Mouse (Mus musculus) heart, embryonic 15.5 days (tissue): ENCODE measurements around the gene Cfap77. TPM values are rescaled to one million over a fixed set of nuclear protein-coding genes. Genes with fewer than 3 reads are reported as not detected.

Source experiments
- ATAC-seq: fragments of 200-750 bp; cut with Nextera tagmentation; replicated peaks from 2 replicates; pipeline ENCODE4 v1.8.0; 2017; ENCODE audit warnings: low read depth, moderate TSS enrichment; ENCODE audit not compliant: insufficient number of reproducible peaks, insufficient read depth, low FRiP score
- H3K27ac ChIP-seq: fragments of 300-500 bp; sonication (generic); 2 replicates; pipeline ENCODE4 v1.5.1; 2015; ENCODE audit warnings: mild to moderate bottlenecking, inconsistent platforms
- H3K27me3 ChIP-seq: fragments of 300-500 bp; sonication (generic); 2 replicates; pipeline ENCODE4 v1.6.1; 2015; ENCODE audit warnings: inconsistent platforms
- H3K36me3 ChIP-seq: fragments of 300-500 bp; sonication (generic); 2 replicates; pipeline ENCODE4 v1.6.1; 2015; ENCODE audit warnings: mild to moderate bottlenecking, inconsistent platforms
- H3K4me1 ChIP-seq: fragments of 300-500 bp; sonication (generic); replicated peaks from 2 replicates; pipeline ENCODE4 v1.6.1; 2015; ENCODE audit warnings: inconsistent platforms
- H3K4me2 ChIP-seq: fragments of 300-500 bp; sonication (generic); 2 replicates; pipeline ENCODE4 v1.6.1; 2015; ENCODE audit warnings: inconsistent platforms, mild to moderate bottlenecking, moderate library complexity
- H3K4me3 ChIP-seq: fragments of 300-500 bp; sonication (generic); 2 replicates; pipeline ENCODE4 v1.5.1; 2015; ENCODE audit warnings: mild to moderate bottlenecking, inconsistent platforms
- H3K9ac ChIP-seq: fragments of 300-500 bp; sonication (generic); 2 replicates; pipeline ENCODE4 v1.6.1; 2015; ENCODE audit warnings: mild to moderate bottlenecking, inconsistent platforms
- H3K9me3 ChIP-seq: fragments of 300-500 bp; sonication (generic); replicated peaks from 2 replicates; pipeline ENCODE4 v1.6.1; 2016; ENCODE audit warnings: inconsistent platforms
- WGBS: fragments of 180-500 bp; shearing (Covaris S2); methylation state at CpG from one replicate; pipeline ENCODE4 v1.1.7; 2015; ENCODE audit warnings: mixed read lengths; 5-methylcytosine and 5-hydroxymethylcytosine counted together
- polyA plus RNA-seq: library from polyadenylated mRNA; unstranded; fragments of >200 nt; fragmentation: Nextera tagmentation; extraction: Ambion mirVana; gene quantifications from 2 replicates; pipeline ENCODE4 v1.2.1, GENCODE M21; 2015

Gene Cfap77
- polyA plus RNA-seq, 1 experiment from 2014 or later = 0.18 TPM

DNA sequence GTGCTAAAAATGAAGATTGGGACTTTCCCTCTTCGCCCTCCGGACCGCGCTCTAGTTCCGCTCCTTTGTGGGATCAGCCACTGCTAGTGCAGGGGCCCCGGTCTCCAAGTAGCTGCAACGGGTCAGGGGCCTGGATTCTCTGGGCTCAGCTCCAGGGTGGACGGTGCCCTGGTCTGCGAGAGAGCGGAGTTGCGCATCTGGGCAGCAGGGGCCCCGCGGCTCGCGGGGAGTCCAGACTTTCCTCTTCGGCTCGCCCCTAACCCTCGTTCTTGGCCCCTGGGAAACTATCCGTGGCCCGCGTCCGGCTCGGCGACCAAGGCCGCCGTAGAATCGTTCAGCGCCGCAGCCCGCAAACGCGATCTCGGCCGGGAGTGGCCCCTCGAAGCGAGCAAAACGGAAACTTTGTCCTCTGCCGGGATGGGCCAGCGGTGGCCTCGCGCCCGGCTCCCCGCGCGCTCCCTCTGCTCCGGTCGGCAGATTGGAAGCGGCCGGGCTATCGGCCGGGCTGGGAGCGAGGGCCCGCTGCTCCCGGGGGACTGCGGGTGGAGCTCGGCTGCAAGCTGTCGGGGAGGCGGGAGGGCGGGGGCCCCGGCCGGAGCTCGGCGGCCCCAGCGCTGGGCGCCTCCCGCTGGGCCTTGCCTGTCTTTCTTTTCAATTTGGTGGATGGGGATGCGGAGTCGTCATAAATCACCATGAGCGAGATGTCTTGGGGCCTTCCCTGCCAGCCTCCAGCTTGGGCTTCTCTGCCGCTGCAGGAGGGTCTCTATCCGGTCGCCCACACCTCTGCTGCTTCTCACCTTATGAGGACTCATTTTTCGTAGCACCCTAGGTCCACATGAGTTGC is 137.1 kb downstream of the Cfap77 start:
- Histone ChIP-seq H3K27me3 (peaks cover 98% of the 10 kb centered on the region), H3K36me3 (no peaks in the 10 kb centered on the region), H3K9ac (no peak overlapping the region), H3K4me1 (peaks cover 6% of the 10 kb centered on the region), H3K9me3 (no peaks in the 10 kb centered on the region), H3K27ac (no peak overlapping the region), H3K4me3 (peak overlapping the region; percentile 32), H3K4me2 (peak overlapping the region; percentile 41)
- no peak for ATAC-seq
- 1% methylated on average over 73 of the region's 73 CpGs for WGBS

DNA sequence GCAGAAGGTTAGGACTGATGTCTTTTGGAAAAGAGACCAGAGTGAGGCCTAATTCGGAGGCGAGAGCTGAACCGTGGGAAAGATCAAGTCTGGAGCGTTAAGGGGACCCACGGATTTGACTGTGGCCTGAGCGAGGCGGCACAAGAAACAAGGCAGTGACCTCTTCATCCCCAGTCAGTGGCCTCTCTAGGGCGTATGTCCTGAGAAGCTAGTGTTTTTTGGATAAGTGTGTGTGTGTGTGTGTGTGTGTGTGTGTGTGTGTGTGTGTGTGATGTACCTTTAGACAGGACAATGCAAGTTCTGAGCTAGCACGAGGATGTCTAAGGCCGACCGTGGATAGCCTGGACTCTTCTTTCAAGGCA is 137.7 kb downstream of the Cfap77 start:
- no peak overlapping the region for H3K27ac ChIP-seq
- H3K9me3 ChIP-seq = no peaks in the 10 kb centered on the region
- H3K4me2 ChIP-seq = no peak overlapping the region
- H3K4me1 ChIP-seq = peaks cover 6% of the 10 kb centered on the region
- no peak overlapping the region for H3K9ac ChIP-seq
- 9% methylated on average over 11 of the region's 11 CpGs for WGBS
- H3K36me3 ChIP-seq = no peaks in the 10 kb centered on the region
- ATAC-seq = no peak
- H3K27me3 ChIP-seq = peaks cover 98% of the 10 kb centered on the region
- no peak overlapping the region; the same call in 1 of the 2 replicates for H3K4me3 ChIP-seq

DNA sequence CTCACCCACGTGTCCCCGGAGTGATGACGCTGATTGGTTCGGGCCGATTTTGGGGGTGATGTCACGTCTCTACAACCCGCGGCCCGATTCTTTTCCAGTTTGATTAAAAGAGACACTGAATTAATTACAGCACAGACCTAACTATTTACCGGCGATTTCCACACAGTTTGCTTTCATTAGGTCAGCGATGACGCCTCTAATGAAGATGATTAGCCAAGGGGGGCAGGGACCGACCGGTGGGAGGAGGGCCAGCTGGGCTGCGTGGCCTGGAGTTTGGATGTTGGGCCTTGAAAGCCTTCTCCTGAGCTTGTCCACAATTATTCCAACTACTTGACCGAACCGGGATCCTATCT is 138.4 kb downstream of the Cfap77 start, which contains the start of gene Barhl1:
Gene Barhl1 (minus strand): TSS at position 156 of the 353 bp plus-strand sequence.
- H3K4me1 ChIP-seq = peaks cover 10% of the 10 kb centered on the region
- H3K4me2 ChIP-seq = peak within 1 kb of the TSS; percentile 41
- peaks cover 98% of the 10 kb centered on the region for H3K27me3 ChIP-seq
- no peaks in the 10 kb centered on the region for H3K36me3 ChIP-seq
- no peak for ATAC-seq
- WGBS = 3% methylated on average over 18 of the region's 18 CpGs
- no peaks in the 10 kb centered on the region for H3K9me3 ChIP-seq
- H3K9ac ChIP-seq = no peak within 1 kb of the TSS
- H3K4me3 ChIP-seq = peak within 1 kb of the TSS; percentile 32
- H3K27ac ChIP-seq = no peak within 1 kb of the TSS

DNA sequence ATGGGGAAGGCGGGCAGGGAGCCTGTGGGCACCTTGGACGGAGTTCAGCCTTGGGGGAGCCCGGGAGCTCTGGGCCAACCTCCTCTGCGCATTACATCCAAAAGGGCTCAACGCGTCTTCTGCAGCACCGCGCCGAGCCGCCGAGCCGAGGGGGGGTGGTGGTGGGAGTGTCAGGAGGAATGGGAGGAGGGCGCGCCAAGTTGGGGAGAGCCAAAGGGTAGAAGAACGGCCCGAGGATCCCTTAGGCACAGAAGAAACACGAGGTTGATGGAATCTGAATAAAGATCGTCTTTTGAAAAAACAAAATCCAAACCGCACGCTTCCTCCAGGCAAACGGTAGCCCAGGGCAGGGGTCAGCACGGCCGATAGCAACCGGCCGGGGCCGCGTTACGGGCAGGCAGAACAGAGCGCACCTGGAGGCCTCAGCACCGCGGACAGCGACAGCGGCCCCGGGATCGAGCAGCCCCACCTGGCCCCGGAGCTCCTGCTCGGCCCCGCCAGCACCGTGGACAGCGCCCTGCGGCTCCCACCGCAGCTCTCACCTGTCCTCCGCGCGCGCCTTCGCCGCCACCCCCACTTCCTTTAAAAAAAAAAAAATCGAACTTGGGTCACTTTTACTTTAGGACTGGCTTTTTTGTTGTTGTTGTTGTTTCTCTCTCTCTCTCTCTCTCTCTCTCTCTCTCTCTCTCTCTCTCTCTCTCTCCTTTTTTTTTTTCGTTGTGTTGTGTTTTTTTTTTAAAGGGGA is 138.9 kb downstream of the Cfap77 start:
- peak; percentile 75; the same call in 1 of the 2 replicates for ATAC-seq
- no peak overlapping the region for H3K27ac ChIP-seq
- peaks cover 98% of the 10 kb centered on the region for H3K27me3 ChIP-seq
- 0 out of 2 replicates have a peak overlapping the region, but pooled peaks have one; percentile 23 for H3K4me2 ChIP-seq
- 0 out of 2 replicates have a peak overlapping the region, but pooled peaks have one; percentile 8 for H3K4me3 ChIP-seq
- no peaks in the 10 kb centered on the region for H3K9me3 ChIP-seq
- WGBS = 2% methylated on average over 50 of the region's 50 CpGs
- no peak overlapping the region for H3K9ac ChIP-seq
- H3K4me1 ChIP-seq = peaks cover 10% of the 10 kb centered on the region
- H3K36me3 ChIP-seq = no peaks in the 10 kb centered on the region

DNA sequence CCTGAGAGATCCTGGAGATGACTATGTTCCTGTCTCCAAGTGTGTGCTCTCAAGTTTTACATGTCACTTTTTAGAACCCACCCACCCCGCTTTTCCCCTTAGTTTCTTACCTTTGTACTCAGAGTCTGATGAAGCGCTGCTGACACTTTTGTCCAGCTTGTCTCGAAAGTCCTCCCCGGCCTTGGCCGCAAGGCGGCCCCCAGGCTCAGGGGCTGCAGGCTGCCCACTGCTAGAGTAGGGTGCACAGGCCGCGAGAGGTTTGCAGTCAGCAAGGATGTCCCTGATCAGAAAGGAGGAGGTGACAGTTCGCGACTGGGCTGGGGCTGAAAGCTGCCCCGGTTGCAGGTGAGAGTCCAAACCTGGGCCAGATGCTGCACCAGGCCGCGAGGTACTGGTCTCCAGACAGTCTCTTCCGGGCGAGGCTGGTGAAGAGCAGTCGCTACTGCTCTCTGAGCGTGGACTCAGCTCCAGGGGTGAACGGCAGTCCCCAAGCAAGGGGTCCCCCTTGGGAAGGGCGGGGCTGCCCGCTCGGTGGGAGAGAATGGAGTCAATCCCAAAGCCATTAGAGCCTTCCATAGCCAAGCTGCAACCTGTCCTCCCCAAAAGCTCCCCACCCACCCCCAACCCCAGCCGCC is 139.6 kb downstream of the Cfap77 start:
- Histone ChIP-seq H3K27me3 (peaks cover 98% of the 10 kb centered on the region), H3K27ac (no peak overlapping the region), H3K9me3 (no peaks in the 10 kb centered on the region), H3K36me3 (no peaks in the 10 kb centered on the region), H3K4me3 (no peak overlapping the region), H3K4me1 (peaks cover 10% of the 10 kb centered on the region), H3K9ac (no peak overlapping the region), H3K4me2 (no peak overlapping the region)
- 8% methylated on average over 22 of the region's 22 CpGs for WGBS
- no peak for ATAC-seq

DNA sequence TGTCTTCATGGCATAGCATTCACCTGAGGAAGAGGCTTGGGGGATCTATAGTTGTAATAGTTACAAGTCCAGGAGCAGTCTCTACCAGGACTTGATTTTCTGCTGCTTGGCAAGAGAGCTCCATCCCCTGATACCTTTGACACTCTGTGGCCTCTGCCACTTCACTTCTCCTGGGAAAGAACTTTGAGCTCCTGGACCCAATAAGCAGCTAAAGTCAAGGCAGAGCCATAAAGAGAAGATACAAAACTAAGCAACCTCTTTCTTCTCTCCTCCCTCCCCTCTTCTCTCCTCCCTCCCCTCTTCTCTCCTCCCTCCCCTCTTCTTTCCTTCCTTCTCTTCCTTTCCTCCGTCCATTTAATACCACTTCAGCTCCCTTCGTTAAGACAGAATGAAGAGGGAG is 140.7 kb downstream of the Cfap77 start:
- no peak for ATAC-seq
- no peaks in the 10 kb centered on the region for H3K9me3 ChIP-seq
- 0% methylated on average over 2 of the region's 2 CpGs for WGBS
- no peak overlapping the region for H3K27ac ChIP-seq
- H3K9ac ChIP-seq = no peak overlapping the region
- H3K27me3 ChIP-seq = peaks cover 99% of the 10 kb centered on the region
- H3K4me2 ChIP-seq = no peak overlapping the region
- no peak overlapping the region for H3K4me3 ChIP-seq
- H3K4me1 ChIP-seq = peaks cover 15% of the 10 kb centered on the region
- H3K36me3 ChIP-seq = no peaks in the 10 kb centered on the region

DNA sequence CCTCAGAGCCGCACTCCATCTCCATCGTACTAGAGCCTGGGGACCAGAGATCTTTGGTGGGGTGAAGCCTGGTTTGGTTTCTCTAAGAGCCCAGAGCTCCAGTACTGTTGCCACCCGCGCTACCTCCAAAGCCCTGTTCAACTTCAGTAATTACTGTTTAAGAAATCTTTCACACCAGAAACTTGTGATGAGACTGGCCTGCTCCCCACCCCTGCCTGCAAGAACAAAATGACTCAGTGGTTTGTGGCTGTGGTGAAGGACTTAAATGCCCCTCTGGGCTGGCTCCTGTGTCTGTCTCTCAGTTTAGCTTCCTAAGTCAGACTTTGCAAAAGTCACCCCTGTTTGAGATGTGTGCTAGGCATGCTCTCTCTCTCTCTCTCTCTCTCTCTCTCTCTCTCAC is 141.9 kb downstream of the Cfap77 start:
- no peak overlapping the region for H3K27ac ChIP-seq
- peaks cover 99% of the 10 kb centered on the region for H3K27me3 ChIP-seq
- no peak for ATAC-seq
- no peak overlapping the region for H3K4me2 ChIP-seq
- peaks cover 26% of the 10 kb centered on the region for H3K4me1 ChIP-seq
- H3K9me3 ChIP-seq = no peaks in the 10 kb centered on the region
- H3K4me3 ChIP-seq = no peak overlapping the region
- 4% methylated on average over 4 of the region's 4 CpGs for WGBS
- H3K9ac ChIP-seq = no peak overlapping the region
- H3K36me3 ChIP-seq = no peaks in the 10 kb centered on the region

DNA sequence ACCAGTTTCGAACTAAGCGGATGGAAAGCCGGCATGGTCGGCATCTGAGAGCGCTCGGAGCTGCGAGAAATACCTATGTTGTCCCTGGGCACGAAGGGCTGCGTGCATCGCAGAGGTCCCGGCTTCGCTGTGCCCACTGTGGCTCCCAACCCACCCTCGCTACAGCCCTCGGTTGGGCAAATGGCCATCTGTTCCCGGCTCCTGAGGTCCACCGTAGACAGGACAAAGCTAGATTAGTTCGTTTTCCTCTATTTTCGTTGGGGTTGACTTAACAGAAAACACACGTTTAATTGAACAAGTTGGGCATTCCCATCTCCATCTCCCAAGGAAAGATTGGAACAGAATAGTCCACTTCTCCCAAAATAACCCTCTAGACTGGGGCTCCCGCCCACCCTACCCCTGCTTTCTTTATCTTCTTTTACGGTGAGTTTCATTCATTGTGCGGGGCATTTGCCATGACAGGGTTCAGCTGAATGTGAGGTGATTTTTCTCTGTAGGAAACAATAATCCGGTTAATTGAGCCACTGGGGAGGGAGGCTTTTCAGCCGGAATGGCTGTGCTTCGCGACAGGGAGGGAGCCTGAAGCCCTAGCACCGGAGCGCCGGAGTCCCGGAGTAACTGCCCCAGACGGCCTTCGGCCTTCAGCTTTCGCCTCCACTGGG is 142.7 kb downstream of the Cfap77 start:
- no peak overlapping the region for H3K27ac ChIP-seq
- peaks cover 21% of the 10 kb centered on the region for H3K4me1 ChIP-seq
- no peak overlapping the region for H3K9ac ChIP-seq
- H3K27me3 ChIP-seq = peaks cover 99% of the 10 kb centered on the region
- no peak for ATAC-seq
- no peak overlapping the region for H3K4me2 ChIP-seq
- no peaks in the 10 kb centered on the region for H3K9me3 ChIP-seq
- 3% methylated on average over 33 of the region's 33 CpGs for WGBS
- H3K4me3 ChIP-seq = no peak overlapping the region
- H3K36me3 ChIP-seq = no peaks in the 10 kb centered on the region

- H3K36me3 ChIP-seq = no peaks in the 10 kb centered on the region
- H3K4me1 ChIP-seq = peaks cover 21% of the 10 kb centered on the region
- WGBS = 2% methylated on average over 44 of the region's 44 CpGs
- H3K4me3 ChIP-seq = no peak overlapping the region
- H3K9me3 ChIP-seq = no peaks in the 10 kb centered on the region
- no peak overlapping the region for H3K27ac ChIP-seq
- ATAC-seq = no peak
- no peak overlapping the region for H3K4me2 ChIP-seq
- H3K9ac ChIP-seq = no peak overlapping the region
- H3K27me3 ChIP-seq = peaks cover 99% of the 10 kb centered on the region
Measured at GRCm38 (mm10) chr2:28911331-28912038, 143.4 kb downstream of the Cfap77 start.

DNA sequence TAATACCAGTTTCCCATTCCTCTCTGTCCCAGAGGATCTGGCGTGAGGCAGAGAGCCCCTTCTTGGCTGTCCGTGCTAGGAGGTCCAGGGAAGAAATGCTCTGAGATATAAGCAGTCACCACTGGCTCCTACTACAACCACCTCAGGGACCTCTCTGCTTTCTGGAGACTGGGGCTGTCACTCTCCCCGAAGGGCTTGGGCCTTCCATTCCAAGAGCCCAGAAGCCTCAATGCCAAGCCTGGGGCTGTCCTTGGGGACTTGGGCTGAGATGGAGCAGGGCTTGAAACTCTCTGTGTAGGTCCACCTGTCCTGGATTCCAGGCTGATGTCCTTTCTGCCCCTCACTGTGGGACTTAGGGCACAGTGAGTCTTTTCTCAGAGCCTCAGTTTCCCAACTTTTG is 144.0 kb downstream of the Cfap77 start:
- ATAC-seq = no peak
- Histone ChIP-seq H3K27ac (no peak overlapping the region), H3K36me3 (no peaks in the 10 kb centered on the region)

More for the DNA sequence above, 144.0 kb downstream of the Cfap77 start:
- H3K27me3 ChIP-seq = peaks cover 99% of the 10 kb centered on the region
- H3K4me2 ChIP-seq = no peak overlapping the region
- no peak overlapping the region for H3K9ac ChIP-seq
- no peak overlapping the region for H3K4me3 ChIP-seq
- peaks cover 21% of the 10 kb centered on the region for H3K4me1 ChIP-seq
- no peaks in the 10 kb centered on the region for H3K9me3 ChIP-seq
- 8% methylated on average over 3 of the region's 3 CpGs for WGBS
